Mouse (Mus musculus): ENCODE results near the gene Prdx2. TPM values are rescaled to one million over a fixed set of nuclear protein-coding genes. Genes with fewer than 3 reads are reported as not detected.

Prdx2 gene
- polyA plus RNA-seq, 1 experiment: 164 TPM

DNA sequence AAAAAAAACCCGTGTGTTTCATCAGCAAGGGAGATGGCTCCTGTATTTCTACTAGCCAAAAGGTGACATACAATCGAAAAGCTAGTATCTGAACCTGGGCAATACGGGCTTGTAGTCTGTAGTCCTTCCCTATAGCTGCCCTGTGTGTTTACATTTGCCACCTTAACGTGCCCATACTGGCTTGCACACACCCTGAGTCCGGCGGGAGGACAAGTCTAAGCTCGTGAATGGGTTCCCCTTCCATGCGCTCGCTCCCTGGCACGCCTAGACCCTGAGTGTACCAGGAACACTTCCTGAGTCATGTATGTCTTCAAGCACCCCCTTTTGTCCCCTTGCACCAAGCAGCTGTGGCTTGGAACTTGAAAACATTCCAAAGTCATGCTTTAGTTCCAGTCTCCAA lies 47.3 kb downstream of the Prdx2 start:
- TF ChIP-seq POLR2A (IDR thresholded peaks at IDR 0.05; ENCODE audit: low read depth, low read length) (no peak), CTCF (IDR thresholded peaks at IDR 0.05; ENCODE audit: extremely low read depth, insufficient read depth, insufficient read length, insufficient replicate concordance) (no peak)
- H3K36me3 ChIP-seq (ENCODE audit: control insufficient read depth, insufficient read depth, low read length): peaks cover 15% of the 10 kb centered on the region
- H3K27me3 ChIP-seq (ENCODE audit: control insufficient read depth, insufficient read depth, low read length): peaks cover 6% of the 10 kb centered on the region
- H3K4me1 ChIP-seq (ENCODE audit: control insufficient read depth, insufficient read depth, insufficient read length): no peaks in the 10 kb centered on the region; the same call in 1 of the 2 replicates
- no peak for DNase-seq (ENCODE audit: low read depth in 1 of 2, low spot score in 2 of 2)
- H3K27ac ChIP-seq (ENCODE audit: insufficient read depth, low read length): no peak overlapping the region
- no peak overlapping the region for H3K4me3 ChIP-seq (ENCODE audit: extremely low read depth, insufficient read depth, insufficient read length)
- WGBS: 81% methylated on average over 10 of the region's 10 CpGs

DNA sequence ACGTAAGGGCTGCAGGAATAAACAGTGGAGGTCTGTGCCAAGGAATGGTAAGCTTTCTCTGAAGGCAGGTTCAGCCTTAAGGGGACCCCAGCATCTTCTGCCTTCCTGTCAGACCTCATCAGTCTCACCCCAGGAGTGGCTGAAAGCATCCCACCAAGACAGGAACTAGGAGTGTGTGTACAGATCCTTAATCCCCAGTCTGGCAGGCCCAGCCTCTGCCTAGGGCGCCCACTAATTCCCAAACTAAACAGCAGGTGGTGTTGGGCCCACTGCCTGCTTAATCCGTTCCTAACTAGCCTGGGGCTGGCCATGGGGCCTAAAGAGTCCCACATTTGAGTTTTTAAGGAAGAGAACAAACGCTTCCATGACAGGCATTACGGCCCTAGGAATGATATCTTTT lies 47.8 kb downstream of the Prdx2 start:
- H3K4me1 ChIP-seq (ENCODE audit: control insufficient read depth, insufficient read depth, insufficient read length): no peaks in the 10 kb centered on the region; the same call in 1 of the 2 replicates
- TF ChIP-seq CTCF (IDR thresholded peaks at IDR 0.05; ENCODE audit: extremely low read depth, insufficient read depth, insufficient read length, insufficient replicate concordance): no peak
- TF ChIP-seq POLR2A (IDR thresholded peaks at IDR 0.05; ENCODE audit: low read depth, low read length): no peak
- H3K27ac ChIP-seq (ENCODE audit: insufficient read depth, low read length): no peak overlapping the region
- H3K4me3 ChIP-seq (ENCODE audit: extremely low read depth, insufficient read depth, insufficient read length): no peak overlapping the region
- DNase-seq (ENCODE audit: low read depth in 1 of 2, low spot score in 2 of 2): no peak
- H3K36me3 ChIP-seq (ENCODE audit: control insufficient read depth, insufficient read depth, low read length): peaks cover 15% of the 10 kb centered on the region
- peaks cover 6% of the 10 kb centered on the region for H3K27me3 ChIP-seq (ENCODE audit: control insufficient read depth, insufficient read depth, low read length)
- 87% methylated on average over 5 of the region's 5 CpGs for WGBS

DNA sequence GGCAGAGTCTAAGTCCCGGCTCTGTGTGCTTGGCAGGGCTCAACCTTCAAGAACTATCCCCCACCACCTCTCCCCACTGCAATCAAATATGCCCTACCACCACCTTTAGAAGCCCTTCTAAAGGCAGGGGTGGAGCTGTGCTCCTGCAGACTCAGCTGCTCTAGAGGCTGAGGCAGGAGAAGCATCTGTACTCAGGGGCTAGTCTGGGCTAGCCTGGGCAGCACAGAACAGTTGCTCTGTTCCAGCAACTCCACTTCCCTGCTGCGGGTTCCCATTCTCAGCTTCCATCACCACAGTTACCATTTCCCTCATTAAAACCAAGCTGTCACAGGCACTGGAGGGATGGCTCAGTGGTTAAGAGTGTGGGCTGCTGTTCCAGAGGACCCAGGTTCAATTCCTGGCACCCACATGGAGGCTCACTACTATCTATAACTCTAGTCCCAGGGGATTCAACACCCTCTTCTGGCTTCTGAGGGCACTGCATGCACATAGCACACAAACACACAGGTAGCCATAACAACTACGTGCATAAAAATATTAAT lies 52.2 kb downstream of the Prdx2 start:
- peaks cover 15% of the 10 kb centered on the region for H3K36me3 ChIP-seq (ENCODE audit: control insufficient read depth, insufficient read depth, low read length)
- no peak for DNase-seq (ENCODE audit: low read depth in 1 of 2, low spot score in 2 of 2)
- 93% methylated on average over 3 of the region's 3 CpGs for WGBS
- no peak overlapping the region for H3K27ac ChIP-seq (ENCODE audit: insufficient read depth, low read length)
- H3K27me3 ChIP-seq (ENCODE audit: control insufficient read depth, insufficient read depth, low read length): no peaks in the 10 kb centered on the region
- TF ChIP-seq POLR2A (IDR thresholded peaks at IDR 0.05; ENCODE audit: low read depth, low read length): no peak
- no peak for TF ChIP-seq CTCF (IDR thresholded peaks at IDR 0.05; ENCODE audit: extremely low read depth, insufficient read depth, insufficient read length, insufficient replicate concordance)
- H3K4me1 ChIP-seq (ENCODE audit: control insufficient read depth, insufficient read depth, insufficient read length): peaks cover 6% of the 10 kb centered on the region; the same call in 1 of the 2 replicates
- H3K4me3 ChIP-seq (ENCODE audit: extremely low read depth, insufficient read depth, insufficient read length): no peak overlapping the region

DNA sequence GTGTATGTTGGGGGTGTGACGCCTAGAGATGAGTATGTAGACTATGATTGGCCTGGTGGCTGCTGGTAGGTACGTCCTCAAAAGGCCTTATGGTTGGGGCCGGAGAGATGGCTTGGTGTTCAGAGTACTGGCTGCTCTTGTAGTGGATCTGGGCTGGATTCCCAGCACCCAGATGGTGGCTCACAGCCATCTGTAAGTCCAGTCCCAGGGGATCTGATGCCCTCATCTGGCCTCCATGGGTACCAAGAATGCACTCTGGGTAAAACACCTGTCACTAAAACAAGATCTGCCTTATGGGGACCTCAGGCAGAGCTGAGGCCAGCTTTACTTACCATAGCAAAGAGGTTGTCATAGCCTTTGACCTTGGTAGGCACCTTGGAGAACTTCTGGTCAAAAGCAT lies 54.5 kb downstream of the Prdx2 start:
- H3K4me1 ChIP-seq (ENCODE audit: control insufficient read depth, insufficient read depth, insufficient read length): peaks cover 11% of the 10 kb centered on the region; the same call in 1 of the 2 replicates
- whole genome bisulfite sequencing: 94% methylated on average over 3 of the region's 3 CpGs
- peaks cover 7% of the 10 kb centered on the region; the same call in 1 of the 2 replicates for H3K36me3 ChIP-seq (ENCODE audit: control insufficient read depth, insufficient read depth, low read length)
- no peak overlapping the region for H3K4me3 ChIP-seq (ENCODE audit: extremely low read depth, insufficient read depth, insufficient read length)
- no peaks in the 10 kb centered on the region for H3K27me3 ChIP-seq (ENCODE audit: control insufficient read depth, insufficient read depth, low read length)
- DNase-seq (ENCODE audit: low read depth in 1 of 2, low spot score in 2 of 2): no peak
- TF ChIP-seq CTCF (IDR thresholded peaks at IDR 0.05; ENCODE audit: extremely low read depth, insufficient read depth, insufficient read length, insufficient replicate concordance): no peak
- no peak for TF ChIP-seq POLR2A (IDR thresholded peaks at IDR 0.05; ENCODE audit: low read depth, low read length)
- H3K27ac ChIP-seq (ENCODE audit: insufficient read depth, low read length): no peak overlapping the region

Other genes starting within 250 kb of the Prdx2 start
- gene G430095P16Rik, start 246.6 kb upstream of the Prdx2 start, polyA plus RNA-seq (2012; rRNA removed): 4.5 TPM in 2 replicates
- 13.7 and 17.1 TPM in 2 replicates for gene Nfix, start 169.2 kb upstream of the Prdx2 start, polyA plus RNA-seq (2012; rRNA removed)
- gene Dand5, start 146.8 kb upstream of the Prdx2 start, polyA plus RNA-seq (2012; rRNA removed): 1.6 and 1.8 TPM in 2 replicates
- 20.3 and 61.4 TPM in 2 replicates for gene Gadd45gip1, start 138.1 kb upstream of the Prdx2 start, polyA plus RNA-seq (2012; rRNA removed)
- 125 and 162 TPM in 2 replicates for gene Rad23a, start 128.9 kb upstream of the Prdx2 start, polyA plus RNA-seq (2012; rRNA removed)
- 112 and 116 TPM in 2 replicates for gene Calr, start 122.7 kb upstream of the Prdx2 start, polyA plus RNA-seq (2012; rRNA removed)
- 50.3 and 55.0 TPM in 2 replicates for gene Farsa, start 112.6 kb upstream of the Prdx2 start, polyA plus RNA-seq (2012; rRNA removed)
- gene Syce2, start 97.5 kb upstream of the Prdx2 start, polyA plus RNA-seq (2012; rRNA removed): 1.8 and 2.0 TPM in 2 replicates
- gene Gcdh, start 75.7 kb upstream of the Prdx2 start, polyA plus RNA-seq (2012; rRNA removed): 44.2 and 48.3 TPM in 2 replicates
- 46.5 and 70.0 TPM in 2 replicates for gene Klf1, start 67.7 kb upstream of the Prdx2 start, polyA plus RNA-seq (2012; rRNA removed)
- gene Dnase2a, start 61.0 kb upstream of the Prdx2 start, polyA plus RNA-seq (2012; rRNA removed): 43.4 and 44.9 TPM in 2 replicates
- gene Mast1, start 32.2 kb upstream of the Prdx2 start, polyA plus RNA-seq (2012; rRNA removed): 0.70 and 0.74 TPM in 2 replicates
- not detected in 2 replicates for gene Rtbdn, start 22.6 kb upstream of the Prdx2 start, polyA plus RNA-seq (2012; rRNA removed)
- gene Gm49661, start 154 bp upstream of the Prdx2 start, polyA plus RNA-seq (2012; rRNA removed): not detected in 2 replicates
- 34.2 and 35.6 TPM in 2 replicates for gene Rnaseh2a, start 180 bp downstream of the Prdx2 start, polyA plus RNA-seq (2012; rRNA removed)
- 89.2 and 154 TPM in 2 replicates for gene Junb, start 9.1 kb downstream of the Prdx2 start, polyA plus RNA-seq (2012; rRNA removed)
- gene Hook2, start 21.0 kb downstream of the Prdx2 start, polyA plus RNA-seq (2012; rRNA removed): 3.6 and 3.9 TPM in 2 replicates
- gene Best2, start 44.9 kb downstream of the Prdx2 start, polyA plus RNA-seq (2012; rRNA removed): not detected in 2 replicates
- gene Asna1, start 55.7 kb downstream of the Prdx2 start, polyA plus RNA-seq (2012; rRNA removed): 71.6 and 72.0 TPM in 2 replicates
- gene Trir, start 57.2 kb downstream of the Prdx2 start, polyA plus RNA-seq (2012; rRNA removed): 87.8 and 137 TPM in 2 replicates
- gene Tnpo2, start 67.3 kb downstream of the Prdx2 start, polyA plus RNA-seq (2012; rRNA removed): 40.0 and 47.5 TPM in 2 replicates
- 18.8 and 22.5 TPM in 2 replicates for gene Fbxw9, start 90.5 kb downstream of the Prdx2 start, polyA plus RNA-seq (2012; rRNA removed)
- 0.48 and 1.4 TPM in 2 replicates for gene Gm5741, start 98.4 kb downstream of the Prdx2 start, polyA plus RNA-seq (2012; rRNA removed)
- gene Dhps, start 102.2 kb downstream of the Prdx2 start, polyA plus RNA-seq (2012; rRNA removed): 40.6 and 84.9 TPM in 2 replicates
- gene Wdr83os, start 111.2 kb downstream of the Prdx2 start, polyA plus RNA-seq (2012; rRNA removed): 68.5 and 73.6 TPM in 2 replicates
- 20.6 and 26.3 TPM in 2 replicates for gene Wdr83, start 111.7 kb downstream of the Prdx2 start, polyA plus RNA-seq (2012; rRNA removed)
- 163 and 165 TPM in 2 replicates for gene Man2b1, start 113.7 kb downstream of the Prdx2 start, polyA plus RNA-seq (2012; rRNA removed)
- 0.05 and 0.11 TPM in 2 replicates for gene Zfp791, start 153.5 kb downstream of the Prdx2 start, polyA plus RNA-seq (2012; rRNA removed)
- 0.04 TPM in 1 of 2 replicates, not detected in the other for gene Cks1brt, start 182.3 kb downstream of the Prdx2 start, polyA plus RNA-seq (2012; rRNA removed)

All from spleen, adult 2 months (tissue).